Mouse (Mus musculus) liver, postnatal 0 days (tissue): ENCODE results near the gene Dda1.

Experiments used
- CTCF ChIP-seq: sonication (generic); IDR thresholded peaks from 2 replicates; pipeline ENCODE4 v1.5.1; 2016; ENCODE audit warnings: antibody characterized with exemption, low read depth
- EP300 ChIP-seq: IDR thresholded peaks from 2 replicates; pipeline ENCODE4 v1.6.1; 2016; ENCODE audit warnings: antibody characterized with exemption, low read depth, mild to moderate bottlenecking

DNA sequence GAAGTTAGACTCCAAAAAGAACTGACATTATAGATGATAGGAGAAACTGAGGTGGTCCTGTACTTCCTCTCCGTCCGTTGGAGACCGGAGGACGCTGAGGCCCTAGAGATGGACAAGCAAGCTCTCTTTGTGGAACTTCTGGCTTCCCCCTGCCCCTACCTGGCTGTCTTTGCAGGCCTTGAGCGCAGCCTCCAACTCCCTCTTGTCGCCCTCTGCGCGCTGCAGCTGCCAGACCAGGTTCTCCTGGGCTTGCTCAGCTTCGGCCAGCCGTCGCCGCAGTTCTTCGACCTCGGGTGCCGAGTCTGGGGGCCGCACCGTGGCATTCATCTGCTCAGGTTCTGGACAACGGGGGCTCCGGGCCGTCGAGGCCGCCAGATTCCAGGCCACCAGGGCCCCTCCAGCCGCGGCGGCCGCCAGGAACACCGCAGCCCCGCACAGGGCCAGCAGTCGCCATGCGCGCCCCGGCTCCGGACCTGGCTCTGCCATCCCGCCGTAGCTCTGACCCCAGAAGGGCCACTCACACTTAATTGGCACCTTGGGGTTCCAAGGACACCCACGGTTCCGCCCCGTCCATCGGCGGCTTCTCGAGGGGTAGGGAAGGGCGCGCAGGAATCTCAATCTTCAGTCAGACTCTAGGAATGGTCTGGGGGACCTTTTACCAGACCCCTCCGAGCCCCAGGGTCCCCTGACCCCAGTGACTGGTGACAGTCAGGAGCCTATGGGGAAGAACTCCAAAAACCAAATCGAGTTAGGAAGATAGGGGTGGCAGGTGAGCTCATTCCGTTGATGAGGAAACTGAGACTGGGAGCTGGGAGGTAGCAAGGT lies 56.4 kb downstream of the Dda1 start, which contains the start of gene Ccdc194:
- TF ChIP-seq CTCF: no peak
- TF ChIP-seq EP300: no peak
